10 mouse cellular contexts compared by ENCODE assay signal in genomic region chr2:49423857-49424256, GRCm38 (mm10).
"Had no signal": no experiment of that assay in that cellular context is flagged by ENCODE, and none has a peak within 500 bp of the region (broad histone marks: within the 10 kb centered on the region; RNA-seq: fewer than 3 reads in every experiment).

No protein-coding gene starts in this region.

- H3K4me3 ChIP-seq: limb, embryonic 12.5 days; midbrain, embryonic 13.5 days had no signal

- H3K27ac ChIP-seq: limb, embryonic 12.5 days; liver, embryonic 14.5 days; midbrain, embryonic 13.5 days had no signal

- H3K9me3 ChIP-seq: limb, embryonic 12.5 days; midbrain, embryonic 13.5 days had no signal

- ATAC-seq: hindbrain, embryonic 16.5 days; inflammation-experienced regulatory T-cells, adult 6 months; midbrain, embryonic 13.5 days had no signal

- H3K36me3 ChIP-seq: limb, embryonic 12.5 days; midbrain, embryonic 13.5 days had no signal

- H3K4me2 ChIP-seq: limb, embryonic 12.5 days; midbrain, embryonic 13.5 days had no signal

- H3K27me3 ChIP-seq: limb, embryonic 12.5 days; midbrain, embryonic 13.5 days had no signal

- H3K9ac ChIP-seq: limb, embryonic 12.5 days; liver, embryonic 14.5 days; midbrain, embryonic 13.5 days had no signal

- H3K4me1 ChIP-seq: limb, embryonic 12.5 days; midbrain, embryonic 13.5 days had no signal

- DNase-seq: liver; lung, adult 18-20 months; right cerebral cortex, adult 18-20 months; right cerebral cortex, postnatal 25 days; thymus, postnatal 36 days had no signal
